Mouse (Mus musculus): Measurements from ENCODE around the gene Pik3ap1. TPM values are rescaled to one million over a fixed set of nuclear protein-coding genes. Genes with fewer than 3 reads are reported as not detected.

Gene Pik3ap1
- polyA plus RNA-seq, 1 experiment from 2014 or later: 3.0 TPM

DNA sequence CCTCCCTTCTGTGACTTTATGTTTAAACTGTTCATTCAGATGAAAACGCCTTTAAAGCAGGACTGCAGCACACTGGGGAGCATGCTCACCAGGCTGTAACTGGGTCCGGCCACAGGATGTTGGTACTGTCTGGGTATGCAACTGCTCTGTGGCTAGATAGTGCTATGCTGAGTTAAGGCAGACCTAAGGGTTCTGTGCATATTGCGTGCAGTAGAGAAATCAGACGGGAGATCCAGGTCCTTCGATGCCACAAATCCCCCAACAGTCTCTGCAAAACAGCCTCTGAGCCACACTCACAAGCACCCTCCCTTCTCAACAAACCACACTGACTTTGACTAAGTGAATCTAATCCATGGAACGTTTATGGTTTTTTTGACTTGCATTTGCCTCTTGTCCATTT lies 46.5 kb downstream of the Pik3ap1 start:
- 88% methylated on average over 6 of the region's 6 CpGs for whole genome bisulfite sequencing
- Histone ChIP-seq H3K36me3 (replicated peaks; ENCODE audit: control insufficient read depth, insufficient read depth, low read depth, low read length) (no peaks in the 10 kb centered on the region), H3K27ac (replicated peaks; ENCODE audit: low read depth, low read length) (no peak overlapping the region), H3K4me1 (ENCODE audit: control insufficient read depth, insufficient read depth, low read length) (no peaks in the 10 kb centered on the region), H3K4me2 (ENCODE audit: low read depth, low read length) (no peak overlapping the region), H3K9me3 (replicated peaks; ENCODE audit: control insufficient read depth, low read length) (no peaks in the 10 kb centered on the region), H3K4me3 (ENCODE audit: low read depth, low read length) (no peak overlapping the region), H3K27me3 (ENCODE audit: control insufficient read depth, insufficient read depth, low read length) (no peaks in the 10 kb centered on the region), H3K9ac (replicated peaks; ENCODE audit: low read length) (no peak overlapping the region)
- DNase-seq (ENCODE audit: low spot score) (no peak), ATAC-seq (replicated peaks; ENCODE audit: insufficient number of reproducible peaks, low FRiP score, low TSS enrichment, low read depth) (no peak)

DNA sequence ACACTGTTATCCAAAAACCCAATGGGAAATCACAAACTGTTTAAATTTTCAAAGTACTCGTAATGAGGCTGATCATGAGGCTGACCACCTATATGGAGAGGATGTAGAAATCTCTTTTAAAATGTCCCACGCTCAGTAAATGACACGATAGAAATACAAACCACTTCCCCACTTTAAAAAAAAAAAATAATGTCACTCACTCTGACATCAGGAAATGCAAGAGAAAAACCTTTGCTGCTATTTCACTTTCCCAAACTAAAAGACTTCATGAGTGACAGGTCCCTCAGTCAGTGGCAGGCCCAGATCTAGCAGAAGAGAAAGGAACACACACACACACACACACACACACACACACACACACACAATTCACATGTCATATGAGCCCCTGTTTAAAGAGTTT lies 49.2 kb downstream of the Pik3ap1 start:
- no peaks in the 10 kb centered on the region for H3K4me1 ChIP-seq (ENCODE audit: control insufficient read depth, insufficient read depth, low read length)
- 80% methylated on average over 3 of the region's 3 CpGs for WGBS
- DNase-seq (ENCODE audit: low spot score) (no peak), ATAC-seq (replicated peaks; ENCODE audit: insufficient number of reproducible peaks, low FRiP score, low TSS enrichment, low read depth) (no peak)
- H3K9me3 ChIP-seq (replicated peaks; ENCODE audit: control insufficient read depth, low read length): no peaks in the 10 kb centered on the region
- H3K27ac ChIP-seq (replicated peaks; ENCODE audit: low read depth, low read length): no peak overlapping the region
- no peak overlapping the region for H3K4me2 ChIP-seq (ENCODE audit: low read depth, low read length)
- no peak overlapping the region for H3K9ac ChIP-seq (replicated peaks; ENCODE audit: low read length)
- no peak overlapping the region for H3K4me3 ChIP-seq (ENCODE audit: low read depth, low read length)
- H3K36me3 ChIP-seq (replicated peaks; ENCODE audit: control insufficient read depth, insufficient read depth, low read depth, low read length): no peaks in the 10 kb centered on the region
- no peaks in the 10 kb centered on the region for H3K27me3 ChIP-seq (ENCODE audit: control insufficient read depth, insufficient read depth, low read length)

DNA sequence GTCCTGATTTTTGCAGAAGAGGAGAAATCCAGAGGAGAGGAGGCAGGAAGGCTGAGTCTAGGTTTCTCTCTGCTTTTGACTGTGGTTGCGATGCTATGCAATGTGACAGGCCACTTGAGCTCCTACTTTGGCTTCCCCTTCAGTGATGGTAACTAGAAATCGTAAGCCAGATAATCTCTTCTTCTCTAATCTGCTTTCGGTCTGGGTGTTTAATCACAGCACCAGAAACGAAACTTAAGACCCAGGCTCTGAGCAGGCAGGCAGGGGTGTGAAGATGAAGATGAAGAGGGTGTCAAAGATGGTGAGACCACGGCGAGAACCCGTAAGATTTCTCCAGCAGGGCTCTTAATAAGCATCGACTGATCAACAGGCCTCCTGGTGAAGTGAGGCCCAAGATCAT lies 51.9 kb downstream of the Pik3ap1 start:
- H3K4me1 ChIP-seq (ENCODE audit: control insufficient read depth, insufficient read depth, low read length): no peaks in the 10 kb centered on the region
- H3K4me3 ChIP-seq (ENCODE audit: low read depth, low read length): no peak overlapping the region
- no peaks in the 10 kb centered on the region for H3K36me3 ChIP-seq (replicated peaks; ENCODE audit: control insufficient read depth, insufficient read depth, low read depth, low read length)
- ATAC-seq (replicated peaks; ENCODE audit: insufficient number of reproducible peaks, low FRiP score, low TSS enrichment, low read depth) (no peak), DNase-seq (ENCODE audit: low spot score) (no peak)
- WGBS: 80% methylated on average over 8 of the region's 8 CpGs
- H3K4me2 ChIP-seq (ENCODE audit: low read depth, low read length): no peak overlapping the region
- no peak overlapping the region for H3K27ac ChIP-seq (replicated peaks; ENCODE audit: low read depth, low read length)
- H3K9me3 ChIP-seq (replicated peaks; ENCODE audit: control insufficient read depth, low read length): no peaks in the 10 kb centered on the region
- H3K9ac ChIP-seq (replicated peaks; ENCODE audit: low read length): no peak overlapping the region
- H3K27me3 ChIP-seq (ENCODE audit: control insufficient read depth, insufficient read depth, low read length): no peaks in the 10 kb centered on the region

DNA sequence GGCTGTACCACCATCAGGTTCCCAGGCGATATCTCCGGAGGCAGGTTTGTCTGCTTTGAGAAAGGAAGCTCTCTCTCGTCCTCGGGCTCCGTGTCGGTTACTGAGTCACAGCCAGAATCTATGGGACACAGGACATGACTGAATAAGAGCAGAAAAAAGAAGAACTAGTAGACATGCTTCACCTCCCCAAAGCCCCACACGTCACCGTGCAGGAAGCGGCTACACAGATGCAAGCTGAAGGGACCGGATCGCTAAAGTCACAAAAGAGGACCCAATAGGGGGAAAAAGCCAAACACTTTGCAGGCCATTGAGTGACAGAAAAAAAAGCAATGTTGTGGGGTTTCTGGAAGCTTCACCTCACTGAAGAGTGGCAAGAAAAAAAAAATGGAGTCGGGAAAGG lies 52.7 kb downstream of the Pik3ap1 start:
- ATAC-seq (replicated peaks; ENCODE audit: insufficient number of reproducible peaks, low FRiP score, low TSS enrichment, low read depth): no peak
- no peak for DNase-seq (ENCODE audit: low spot score)
- no peak overlapping the region for H3K27ac ChIP-seq (replicated peaks; ENCODE audit: low read depth, low read length)
- H3K4me1 ChIP-seq (ENCODE audit: control insufficient read depth, insufficient read depth, low read length): no peaks in the 10 kb centered on the region
- H3K4me3 ChIP-seq (ENCODE audit: low read depth, low read length): no peak overlapping the region
- no peaks in the 10 kb centered on the region for H3K9me3 ChIP-seq (replicated peaks; ENCODE audit: control insufficient read depth, low read length)
- H3K36me3 ChIP-seq (replicated peaks; ENCODE audit: control insufficient read depth, insufficient read depth, low read depth, low read length): no peaks in the 10 kb centered on the region
- no peaks in the 10 kb centered on the region for H3K27me3 ChIP-seq (ENCODE audit: control insufficient read depth, insufficient read depth, low read length)
- H3K9ac ChIP-seq (replicated peaks; ENCODE audit: low read length): no peak overlapping the region
- 87% methylated on average over 12 of the region's 12 CpGs for WGBS
- H3K4me2 ChIP-seq (ENCODE audit: low read depth, low read length): no peak overlapping the region

- no peak overlapping the region for H3K4me2 ChIP-seq (ENCODE audit: low read depth, low read length)
- 82% methylated on average over 7 of the region's 7 CpGs for whole genome bisulfite sequencing
- no peak overlapping the region for H3K27ac ChIP-seq (replicated peaks; ENCODE audit: low read depth, low read length)
- no peaks in the 10 kb centered on the region for H3K36me3 ChIP-seq (replicated peaks; ENCODE audit: control insufficient read depth, insufficient read depth, low read depth, low read length)
- no peak overlapping the region for H3K9ac ChIP-seq (replicated peaks; ENCODE audit: low read length)
- H3K9me3 ChIP-seq (replicated peaks; ENCODE audit: control insufficient read depth, low read length): no peaks in the 10 kb centered on the region
- DNase-seq (ENCODE audit: low spot score) (no peak), ATAC-seq (replicated peaks; ENCODE audit: insufficient number of reproducible peaks, low FRiP score, low TSS enrichment, low read depth) (no peak)
- H3K27me3 ChIP-seq (ENCODE audit: control insufficient read depth, insufficient read depth, low read length): no peaks in the 10 kb centered on the region
- H3K4me3 ChIP-seq (ENCODE audit: low read depth, low read length): no peak overlapping the region
- no peaks in the 10 kb centered on the region for H3K4me1 ChIP-seq (ENCODE audit: control insufficient read depth, insufficient read depth, low read length)
Measured at GRCm38 (mm10) chr19:41330401-41330800, 54.5 kb downstream of the Pik3ap1 start.

DNA sequence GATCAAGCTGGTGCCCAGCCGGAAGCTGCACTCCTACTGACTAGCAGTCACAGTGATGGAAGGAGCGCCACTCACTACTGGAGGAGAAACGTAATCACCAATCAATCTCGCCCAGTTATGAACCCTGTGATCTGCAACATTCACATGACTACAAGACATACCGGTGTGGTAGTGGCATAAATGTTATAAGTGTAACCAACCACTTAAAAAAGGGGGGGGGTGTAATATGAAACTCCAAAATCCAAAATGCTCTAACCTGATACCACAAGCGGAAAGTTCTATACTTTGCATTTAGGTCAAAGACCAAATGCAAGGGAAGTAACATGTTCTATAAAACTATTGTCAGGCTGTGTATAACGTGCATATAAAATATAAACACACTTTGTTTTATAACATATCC lies 54.9 kb downstream of the Pik3ap1 start:
- H3K27ac ChIP-seq (replicated peaks; ENCODE audit: low read depth, low read length): no peak overlapping the region
- no peaks in the 10 kb centered on the region for H3K27me3 ChIP-seq (ENCODE audit: control insufficient read depth, insufficient read depth, low read length)
- H3K36me3 ChIP-seq (replicated peaks; ENCODE audit: control insufficient read depth, insufficient read depth, low read depth, low read length): no peaks in the 10 kb centered on the region
- H3K4me3 ChIP-seq (ENCODE audit: low read depth, low read length): no peak overlapping the region
- DNase-seq (ENCODE audit: low spot score) (no peak), ATAC-seq (replicated peaks; ENCODE audit: insufficient number of reproducible peaks, low FRiP score, low TSS enrichment, low read depth) (no peak)
- H3K4me2 ChIP-seq (ENCODE audit: low read depth, low read length): no peak overlapping the region
- H3K9me3 ChIP-seq (replicated peaks; ENCODE audit: control insufficient read depth, low read length): no peaks in the 10 kb centered on the region
- H3K9ac ChIP-seq (replicated peaks; ENCODE audit: low read length): no peak overlapping the region
- WGBS: 96% methylated on average over 7 of the region's 7 CpGs
- H3K4me1 ChIP-seq (ENCODE audit: control insufficient read depth, insufficient read depth, low read length): no peaks in the 10 kb centered on the region

GRCm38 (mm10) chr19:41328743-41329142 lies 56.2 kb downstream of the Pik3ap1 start:
- H3K9me3 ChIP-seq (replicated peaks; ENCODE audit: control insufficient read depth, low read length): no peaks in the 10 kb centered on the region
- no peaks in the 10 kb centered on the region for H3K27me3 ChIP-seq (ENCODE audit: control insufficient read depth, insufficient read depth, low read length)
- H3K4me1 ChIP-seq (ENCODE audit: control insufficient read depth, insufficient read depth, low read length): no peaks in the 10 kb centered on the region
- no peak overlapping the region for H3K9ac ChIP-seq (replicated peaks; ENCODE audit: low read length)
- H3K36me3 ChIP-seq (replicated peaks; ENCODE audit: control insufficient read depth, insufficient read depth, low read depth, low read length): no peaks in the 10 kb centered on the region
- 83% methylated on average over 9 of the region's 9 CpGs for WGBS
- ATAC-seq (replicated peaks; ENCODE audit: insufficient number of reproducible peaks, low FRiP score, low TSS enrichment, low read depth): no peak
- no peak overlapping the region for H3K4me3 ChIP-seq (ENCODE audit: low read depth, low read length)
- no peak overlapping the region for H3K4me2 ChIP-seq (ENCODE audit: low read depth, low read length)
- H3K27ac ChIP-seq (replicated peaks; ENCODE audit: low read depth, low read length): no peak overlapping the region
- DNase-seq (ENCODE audit: low spot score): no peak

DNA sequence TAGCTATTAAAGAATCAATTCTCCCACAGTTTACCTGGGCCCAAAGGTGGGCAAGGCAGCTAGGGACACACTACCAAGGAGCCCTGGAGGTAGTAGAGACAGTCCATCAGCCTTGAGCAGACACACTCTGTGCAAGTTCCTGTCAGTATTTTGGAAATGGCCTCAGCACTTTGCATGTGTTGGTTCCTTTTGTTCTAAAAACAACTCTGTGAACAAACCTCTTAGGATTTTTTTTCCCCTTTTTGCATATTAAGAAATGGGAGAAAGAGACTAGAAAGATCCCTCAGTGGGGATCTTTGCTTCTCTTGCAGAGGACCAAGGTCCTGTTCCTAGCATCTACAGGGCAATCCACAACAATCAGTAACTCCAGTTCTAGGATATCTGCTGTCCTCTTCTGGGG lies 61.1 kb downstream of the Pik3ap1 start:
- no peak overlapping the region for H3K9ac ChIP-seq (replicated peaks; ENCODE audit: low read length)
- H3K27me3 ChIP-seq (ENCODE audit: control insufficient read depth, insufficient read depth, low read length): no peaks in the 10 kb centered on the region
- no peak overlapping the region for H3K27ac ChIP-seq (replicated peaks; ENCODE audit: low read depth, low read length)
- no peaks in the 10 kb centered on the region for H3K9me3 ChIP-seq (replicated peaks; ENCODE audit: control insufficient read depth, low read length)
- no peaks in the 10 kb centered on the region for H3K4me1 ChIP-seq (ENCODE audit: control insufficient read depth, insufficient read depth, low read length)
- no peaks in the 10 kb centered on the region for H3K36me3 ChIP-seq (replicated peaks; ENCODE audit: control insufficient read depth, insufficient read depth, low read depth, low read length)
- DNase-seq (ENCODE audit: low spot score) (no peak), ATAC-seq (replicated peaks; ENCODE audit: insufficient number of reproducible peaks, low FRiP score, low TSS enrichment, low read depth) (no peak)
- H3K4me2 ChIP-seq (ENCODE audit: low read depth, low read length): no peak overlapping the region
- H3K4me3 ChIP-seq (ENCODE audit: low read depth, low read length): no peak overlapping the region

DNA sequence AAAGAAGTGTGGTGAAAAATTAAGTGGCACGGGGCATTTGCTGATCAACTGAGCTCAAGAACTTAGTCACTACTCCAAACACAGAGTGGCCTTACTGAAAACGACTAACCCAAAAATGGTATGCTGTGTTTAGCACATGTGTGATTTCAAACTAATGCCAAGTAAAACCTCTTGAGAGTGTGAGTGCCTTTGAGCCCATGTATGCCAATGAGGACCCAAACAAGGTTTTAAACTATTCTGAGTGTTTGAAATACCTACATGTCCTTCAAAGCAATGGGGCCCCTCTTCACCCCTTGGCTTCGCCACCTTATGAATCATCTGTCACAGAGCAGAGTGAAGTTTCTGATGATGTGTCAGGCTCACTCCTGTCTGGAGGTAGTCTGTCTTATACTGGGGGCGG lies 61.8 kb downstream of the Pik3ap1 start:
- ATAC-seq (replicated peaks; ENCODE audit: insufficient number of reproducible peaks, low FRiP score, low TSS enrichment, low read depth) (no peak), DNase-seq (ENCODE audit: low spot score) (no peak)
- Histone ChIP-seq H3K36me3 (replicated peaks; ENCODE audit: control insufficient read depth, insufficient read depth, low read depth, low read length) (no peaks in the 10 kb centered on the region), H3K4me3 (ENCODE audit: low read depth, low read length) (no peak overlapping the region), H3K9ac (replicated peaks; ENCODE audit: low read length) (no peak overlapping the region), H3K27ac (replicated peaks; ENCODE audit: low read depth, low read length) (no peak overlapping the region), H3K9me3 (replicated peaks; ENCODE audit: control insufficient read depth, low read length) (no peaks in the 10 kb centered on the region), H3K27me3 (ENCODE audit: control insufficient read depth, insufficient read depth, low read length) (no peaks in the 10 kb centered on the region), H3K4me2 (ENCODE audit: low read depth, low read length) (no peak overlapping the region), H3K4me1 (ENCODE audit: control insufficient read depth, insufficient read depth, low read length) (no peaks in the 10 kb centered on the region)
- 82% methylated on average over 4 of the region's 4 CpGs for WGBS
